Mouse (Mus musculus) adrenal gland, adult 2 months (tissue): ENCODE results near the gene Tmem150c. TPM values are rescaled to one million over a fixed set of nuclear protein-coding genes. Genes with fewer than 3 reads are reported as not detected.

Experiments
- DNase-seq: peaks from one replicate; pipeline ENCODE4 v3.0.0; 2021
- polyA plus RNA-seq: library from polyadenylated mRNA; depleted of rRNA; stranded (reverse); fragments of >200 nt; gene quantifications from 2 replicates; pipeline ENCODE4 v1.2.3, GENCODE M21; 2012
- total RNA-seq, 2 experiments: library from RNA; stranded (reverse); gene quantifications; 2 replicates each; pipeline ENCODE4 v1.2.3; 2021

The Tmem150c gene
- total and polyA plus RNA-seq, 3 experiments, result 1.9 to 19.0 (median 9.3) TPM

DNA sequence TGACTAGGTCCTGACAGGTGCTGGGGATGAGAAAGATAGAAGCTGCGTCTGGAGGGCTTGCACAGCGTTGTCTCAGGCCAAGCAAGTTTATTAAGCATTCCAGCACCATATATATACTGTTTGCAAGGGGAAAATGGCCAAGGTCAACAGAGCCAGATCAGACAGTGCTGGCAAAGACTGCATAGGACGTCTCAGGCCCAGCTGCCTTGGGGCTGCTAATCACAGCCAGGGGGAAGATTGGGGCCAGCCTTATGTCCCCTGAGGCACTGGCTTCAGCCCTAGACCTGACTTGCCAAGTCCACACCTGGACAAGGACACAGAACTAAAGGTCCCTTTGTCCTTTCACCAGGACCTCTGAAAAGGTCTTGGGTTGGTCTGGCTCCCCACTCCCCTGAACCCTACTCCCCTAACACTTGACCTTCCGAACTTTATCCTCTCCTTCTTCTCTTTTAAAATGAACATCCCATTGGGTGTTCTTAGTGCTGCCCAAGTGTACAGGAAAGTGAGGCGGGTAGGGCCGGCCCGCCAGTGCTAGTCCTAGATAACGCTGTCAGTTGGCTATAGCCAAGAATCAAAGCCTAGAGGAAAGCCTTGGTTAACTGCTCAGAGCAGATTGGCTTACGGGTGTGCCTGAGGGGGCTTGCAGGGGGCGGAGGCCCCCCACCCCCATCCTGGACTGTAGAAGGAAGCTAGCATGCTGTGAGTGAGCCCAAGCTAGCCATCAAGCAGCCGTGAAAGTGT is 104.6 kb downstream of the Tmem150c start:
- DNase-seq, result no peak

- DNase-seq, result no peak
Observed at GRCm38 (mm10) chr5:100052728-100053127, 106.9 kb downstream of the Tmem150c start.

- DNase-seq, result no peak
Observed at GRCm38 (mm10) chr5:100049904-100050303, 109.7 kb downstream of the Tmem150c start.

- DNase-seq, result no peak
Observed at GRCm38 (mm10) chr5:100047871-100048270, 111.7 kb downstream of the Tmem150c start.

GRCm38 (mm10) chr5:100047143-100047640 is 112.4 kb downstream of the Tmem150c start:
- no peak for DNase-seq

DNA sequence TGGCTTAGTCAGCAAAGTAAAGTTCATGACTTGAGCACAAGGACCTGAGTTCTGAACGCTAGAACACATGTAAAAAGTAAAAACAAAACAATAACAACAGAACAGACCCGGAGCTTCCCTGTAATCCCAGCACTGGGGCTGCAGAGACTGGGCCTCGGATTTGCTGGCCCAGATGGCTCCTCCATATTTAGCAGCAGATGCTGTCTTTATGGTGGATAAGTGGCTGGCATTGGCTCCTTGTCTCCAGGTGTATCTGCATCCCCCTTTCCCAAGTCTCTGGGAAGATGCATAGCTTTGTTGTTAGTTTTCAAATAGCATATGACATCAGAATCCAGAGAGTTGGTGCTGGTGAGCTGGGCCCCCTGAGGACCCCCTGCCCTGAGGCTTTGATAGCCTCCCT is 113.5 kb downstream of the Tmem150c start:
- no peak for DNase-seq

DNA sequence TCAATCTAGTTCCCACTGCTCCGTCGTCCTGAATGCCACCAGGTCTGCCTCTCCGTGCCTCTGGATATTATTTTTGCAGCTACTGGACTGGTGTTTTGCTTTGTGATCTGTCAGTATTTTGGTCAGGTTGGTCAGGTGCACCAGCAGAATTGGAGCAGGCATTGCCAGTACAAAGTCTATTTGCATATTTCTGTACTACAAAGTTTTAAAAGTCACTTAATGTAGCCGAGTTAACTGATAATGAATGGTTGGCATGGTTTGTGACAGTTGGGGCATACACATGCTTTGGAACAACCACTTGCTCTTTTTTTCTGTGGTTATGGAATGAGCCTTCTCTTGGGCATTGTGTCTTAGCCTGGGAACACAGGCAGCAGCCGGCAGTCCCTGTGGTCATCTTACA is 115.0 kb downstream of the Tmem150c start:
- DNase-seq, result no peak

GRCm38 (mm10) chr5:100044030-100044429 is 115.6 kb downstream of the Tmem150c start:
- DNase-seq, result no peak

- DNase-seq, result peak; percentile 88
Observed at GRCm38 (mm10) chr5:100043361-100043760, 116.2 kb downstream of the Tmem150c start.

DNA sequence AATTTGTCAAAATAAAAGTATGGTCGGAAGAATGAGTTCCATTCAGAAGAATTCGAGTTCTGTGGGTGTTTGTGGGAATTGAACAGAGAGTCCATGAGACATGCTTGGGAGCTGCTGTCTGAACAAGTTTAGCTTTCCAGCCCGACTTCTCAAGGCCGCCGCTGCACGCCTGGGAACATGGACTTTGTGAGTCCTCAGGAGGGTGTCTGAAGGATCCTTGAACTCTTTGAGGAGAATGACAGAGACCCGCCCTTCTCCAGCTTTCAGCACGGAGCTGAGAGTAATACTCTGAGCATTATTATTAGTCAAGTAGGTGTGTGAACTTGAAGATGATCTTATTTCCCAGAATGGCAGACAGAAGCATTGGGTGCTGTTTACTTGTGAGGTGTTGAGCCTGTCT is 117.1 kb downstream of the Tmem150c start:
- peak; percentile 63 for DNase-seq

DNA sequence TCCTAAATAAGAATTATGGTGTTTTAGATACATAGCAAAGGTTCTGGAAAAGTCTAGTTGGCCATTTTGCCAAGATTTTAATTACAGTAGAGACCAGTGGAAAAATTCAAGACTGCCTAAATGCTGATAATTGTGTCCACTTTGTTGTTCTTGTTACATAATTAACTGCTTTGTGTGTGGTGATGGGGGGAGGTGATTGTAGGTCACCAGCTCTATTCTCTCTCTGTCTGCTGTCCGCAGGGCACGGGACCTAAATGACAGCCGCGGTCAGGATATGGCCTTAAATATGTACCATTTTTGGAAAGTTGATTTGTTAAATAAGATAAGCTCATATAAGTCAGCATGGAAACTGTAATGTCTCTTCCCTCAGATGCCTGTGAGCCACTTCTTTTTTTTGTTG is 118.3 kb downstream of the Tmem150c start:
- no peak for DNase-seq

GRCm38 (mm10) chr5:100040281-100040784 is 119.3 kb downstream of the Tmem150c start:
- peak; percentile 62 for DNase-seq

DNA sequence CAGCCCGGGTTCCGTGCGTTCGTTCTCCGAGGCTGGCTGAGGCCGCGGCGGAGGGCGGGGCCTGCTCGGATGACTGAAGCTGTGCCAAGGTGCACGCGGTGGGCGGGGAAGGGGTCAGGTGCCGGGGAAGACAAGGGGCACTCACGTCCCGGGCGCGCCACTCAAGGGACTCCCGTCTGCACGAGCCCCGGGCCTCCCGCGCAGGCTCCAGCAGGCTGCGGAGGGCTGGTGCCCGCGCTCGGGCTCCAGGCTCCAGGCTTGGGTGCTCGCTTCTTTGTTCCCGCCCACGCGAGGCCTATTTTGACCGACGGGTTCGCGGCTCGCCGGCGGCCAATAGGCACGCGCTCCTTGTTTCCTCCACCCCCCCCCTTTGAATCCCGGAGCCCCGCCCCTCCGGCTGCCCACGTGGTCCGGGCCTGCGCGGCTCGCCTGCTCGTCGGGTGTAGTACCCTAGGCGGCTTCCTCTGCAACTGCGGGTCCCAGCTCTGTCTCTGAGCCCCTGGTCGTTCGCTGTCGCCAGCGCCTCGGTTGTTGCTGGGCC is 119.9 kb downstream of the Tmem150c start, which contains the start of the genes Hnrnpdl and Enoph1:
Hnrnpdl (minus strand) TSS at position 63 of the 541 bp plus-strand sequence.
Enoph1 (plus strand) TSS at position 384 of the 541 bp plus-strand sequence.
- DNase-seq, result peak; percentile 96

DNA sequence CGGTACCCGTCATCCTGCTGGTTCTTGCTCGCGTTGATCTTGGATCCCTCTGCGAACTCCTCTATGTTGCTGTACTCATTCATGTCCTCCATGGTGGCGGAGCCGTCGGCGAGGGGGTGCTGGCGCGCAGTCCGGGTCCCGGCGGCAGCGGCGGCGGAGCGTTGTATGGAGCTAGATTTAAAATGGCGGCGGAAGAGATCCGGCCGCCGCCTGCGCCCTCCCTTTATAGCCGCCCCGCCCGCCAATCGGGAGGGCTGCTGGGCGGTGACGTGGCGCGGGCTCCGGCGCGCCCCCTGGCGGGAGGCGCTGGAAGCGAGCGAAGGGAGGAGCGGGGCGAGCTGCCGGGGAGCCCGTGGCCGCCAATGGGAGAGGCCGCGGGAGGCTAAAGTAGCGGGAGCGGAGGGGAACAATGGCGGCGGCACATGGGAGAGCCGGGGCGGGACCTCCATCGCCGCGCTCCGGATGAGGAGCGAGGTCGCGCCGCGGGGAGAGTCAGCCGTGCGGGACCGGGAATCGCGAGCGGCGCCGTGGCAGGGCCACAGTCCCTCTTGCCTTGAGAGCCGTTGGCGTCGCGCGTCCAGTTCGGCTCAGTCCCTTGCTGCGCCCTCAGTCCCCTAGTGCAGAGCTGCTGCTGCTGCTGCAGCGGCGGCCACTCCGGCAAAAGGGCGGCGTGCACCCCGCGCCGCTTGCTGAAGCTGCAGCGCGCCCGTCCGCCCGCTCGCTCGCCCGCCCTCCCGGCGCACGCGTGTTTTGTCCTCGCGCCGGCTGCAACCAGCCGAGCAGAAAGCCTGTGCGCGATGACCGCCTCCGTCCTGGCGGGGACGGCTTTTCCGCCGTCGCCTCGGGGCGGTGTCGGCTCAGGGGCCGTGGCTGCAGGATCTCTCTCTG is 120.7 kb downstream of the Tmem150c start:
- DNase-seq, result peak; percentile 99

- peak; percentile 94 for DNase-seq
Observed at GRCm38 (mm10) chr5:100037965-100038713, 121.5 kb downstream of the Tmem150c start.

DNA sequence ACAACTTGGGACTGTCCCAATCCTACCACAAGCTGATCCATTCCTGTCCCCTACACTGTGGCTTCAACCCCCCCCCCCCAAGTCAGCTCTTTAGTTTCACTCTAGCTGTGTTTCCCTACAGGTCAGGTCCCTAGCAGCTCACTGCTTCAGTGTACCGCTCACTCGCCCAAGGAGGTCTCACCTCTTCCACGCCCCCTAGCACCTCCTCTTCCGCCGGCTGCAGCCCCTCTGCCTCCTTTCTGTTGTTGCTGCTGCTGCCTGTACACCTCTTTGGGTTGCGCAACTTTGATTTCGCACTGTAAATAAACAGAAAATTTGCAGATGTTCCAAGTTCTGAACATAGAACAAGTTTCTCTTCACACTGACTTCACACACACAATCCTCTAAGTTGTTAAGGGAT is 122.9 kb downstream of the Tmem150c start:
- no peak for DNase-seq

GRCm38 (mm10) chr5:100035950-100036349 is 123.7 kb downstream of the Tmem150c start:
- DNase-seq, result no peak

GRCm38 (mm10) chr5:100032646-100033045 is 127.0 kb downstream of the Tmem150c start:
- no peak for DNase-seq

- DNase-seq, result no peak
Observed at GRCm38 (mm10) chr5:100032107-100032506, 127.5 kb downstream of the Tmem150c start.

GRCm38 (mm10) chr5:100030069-100030468 is 129.5 kb downstream of the Tmem150c start:
- no peak for DNase-seq
